Comparison of ENCODE assay signal across 24 mouse cellular contexts in genomic region chr13:99382373-99382772, GRCm38 (mm10). TPM values are rescaled to one million over a fixed set of nuclear protein-coding genes. Genes with fewer than 3 reads are reported as not detected.
A peak's percentile ranks its signal among the peaks of the same experiment; 100 is the strongest.
DNase-seq lines count a peak whose midpoint lies in the region; ATAC-seq lines count a peak whose summit lies in the region.
"Had no signal": no experiment of that assay in that cellular context is flagged by ENCODE, and none has a peak within 500 bp of the region (broad histone marks: within the 10 kb centered on the region; RNA-seq: fewer than 3 reads in every experiment).

No protein-coding gene starts in this region.

- 57% methylated on average over 6 of the region's 6 CpGs for WGBS in hindbrain, embryonic 11.5 days
- 72% methylated on average over 6 of the region's 6 CpGs for WGBS in hindbrain, embryonic 10.5 days
- WGBS in midbrain, embryonic 12.5 days, result 39% methylated on average over 6 of the region's 6 CpGs
- WGBS in midbrain, embryonic 15.5 days, result 32% methylated on average over 6 of the region's 6 CpGs

- no peak overlapping the region for H3K4me2 ChIP-seq in hindbrain, embryonic 11.5 days (replicated peaks; ENCODE audit: low read depth, low read length)
- no peak overlapping the region for H3K4me2 ChIP-seq in midbrain, embryonic 12.5 days (replicated peaks)
- no peak overlapping the region for H3K4me2 ChIP-seq in midbrain, embryonic 15.5 days
- H3K4me2 ChIP-seq: embryonic facial prominence, embryonic 13.5 days; limb, embryonic 15.5 days; lung, embryonic 14.5 days had no signal

- peak; percentile 33; the same call in 1 of the 2 replicates for ATAC-seq in hindbrain, embryonic 11.5 days (ENCODE audit: low FRiP score)
- ATAC-seq in midbrain, embryonic 12.5 days (ENCODE audit: low FRiP score, low read depth), result peak; percentile 76
- no peak for ATAC-seq in midbrain, embryonic 15.5 days (replicated peaks)
- ATAC-seq: forebrain, postnatal 0 days; hindbrain, embryonic 16.5 days; intestine, embryonic 16.5 days; midbrain, embryonic 16.5 days had no signal

- no peak overlapping the region for H3K9ac ChIP-seq in hindbrain, embryonic 11.5 days (ENCODE audit: low read depth, low read length)
- H3K9ac ChIP-seq in midbrain, embryonic 12.5 days (replicated peaks), result no peak overlapping the region
- H3K9ac ChIP-seq in midbrain, embryonic 15.5 days, result no peak overlapping the region
- H3K9ac ChIP-seq: embryonic facial prominence, embryonic 13.5 days; forebrain, postnatal 0 days; limb, embryonic 15.5 days; liver, embryonic 14.5 days; lung, embryonic 14.5 days had no signal

- no peak overlapping the region for H3K4me3 ChIP-seq in hindbrain, embryonic 11.5 days (ENCODE audit: low read depth, low read length)
- no peak overlapping the region for H3K4me3 ChIP-seq in hindbrain, embryonic 10.5 days
- no peak overlapping the region for H3K4me3 ChIP-seq in midbrain, embryonic 12.5 days
- no peak overlapping the region for H3K4me3 ChIP-seq in midbrain, embryonic 15.5 days
- H3K4me3 ChIP-seq: embryonic facial prominence, embryonic 13.5 days; layer of hippocampus, adult 2 months; limb, embryonic 15.5 days had no signal

- DNase-seq in hindbrain, embryonic 11.5 days (ENCODE audit: low spot score), result no peak
- no peak for DNase-seq in hindbrain, embryonic 10.5 days (ENCODE audit: low spot score)
- DNase-seq in MN1 (ENCODE audit: low spot score), result peak; percentile 39
- DNase-seq in lung, postnatal 36 days, result no peak
- DNase-seq in lung, postnatal 4 days, result no peak
- DNase-seq: adrenal gland, postnatal 10 days; forebrain, postnatal 0 days; gastrocnemius, postnatal 25 days; heart, postnatal 36 days; kidney, adult 9 months; kidney, postnatal 25 days; lung, embryonic 14.5 days; right cerebral cortex, adult 18-20 months; thymus, adult 18-20 months; thymus, postnatal 36 days had no signal

- no peaks in the 10 kb centered on the region for H3K36me3 ChIP-seq in hindbrain, embryonic 11.5 days (ENCODE audit: control insufficient read depth, insufficient read depth, low read length)
- peaks cover 16% of the 10 kb centered on the region; the same call in 1 of the 2 replicates for H3K36me3 ChIP-seq in hindbrain, embryonic 10.5 days
- H3K36me3 ChIP-seq in midbrain, embryonic 12.5 days, result peaks cover 5% of the 10 kb centered on the region; the same call in 1 of the 2 replicates
- H3K36me3 ChIP-seq in midbrain, embryonic 15.5 days (replicated peaks), result no peaks in the 10 kb centered on the region

- no peaks in the 10 kb centered on the region for H3K27me3 ChIP-seq in hindbrain, embryonic 11.5 days (ENCODE audit: control insufficient read depth, insufficient read depth, low read length)
- H3K27me3 ChIP-seq in hindbrain, embryonic 10.5 days (ENCODE audit: insufficient read depth, poor library complexity, severe bottlenecking), result no peaks in the 10 kb centered on the region
- no peaks in the 10 kb centered on the region for H3K27me3 ChIP-seq in midbrain, embryonic 12.5 days
- no peaks in the 10 kb centered on the region for H3K27me3 ChIP-seq in midbrain, embryonic 15.5 days (replicated peaks)
- H3K27me3 ChIP-seq: embryonic facial prominence, embryonic 13.5 days; limb, embryonic 15.5 days had no signal

- no peaks in the 10 kb centered on the region for H3K4me1 ChIP-seq in hindbrain, embryonic 11.5 days (replicated peaks; ENCODE audit: control insufficient read depth, insufficient read depth, low read length)
- no peaks in the 10 kb centered on the region; the same call in 1 of the 2 replicates for H3K4me1 ChIP-seq in hindbrain, embryonic 10.5 days (replicated peaks)
- H3K4me1 ChIP-seq in midbrain, embryonic 12.5 days, result peaks cover 9% of the 10 kb centered on the region
- H3K4me1 ChIP-seq in midbrain, embryonic 15.5 days, result peaks cover 4% of the 10 kb centered on the region; the same call in 1 of the 2 replicates
- H3K4me1 ChIP-seq: embryonic facial prominence, embryonic 13.5 days; limb, embryonic 15.5 days had no signal

- no peaks in the 10 kb centered on the region for H3K9me3 ChIP-seq in hindbrain, embryonic 11.5 days (ENCODE audit: control insufficient read depth, low read length)
- no peaks in the 10 kb centered on the region for H3K9me3 ChIP-seq in hindbrain, embryonic 10.5 days
- no peaks in the 10 kb centered on the region for H3K9me3 ChIP-seq in midbrain, embryonic 12.5 days
- no peaks in the 10 kb centered on the region for H3K9me3 ChIP-seq in midbrain, embryonic 15.5 days
- H3K9me3 ChIP-seq: embryonic facial prominence, embryonic 13.5 days; limb, embryonic 15.5 days had no signal

- H3K27ac ChIP-seq in hindbrain, embryonic 11.5 days (ENCODE audit: low read depth, low read length), result no peak overlapping the region
- H3K27ac ChIP-seq in hindbrain, embryonic 10.5 days, result no peak overlapping the region
- no peak overlapping the region for H3K27ac ChIP-seq in midbrain, embryonic 12.5 days (replicated peaks)
- no peak overlapping the region for H3K27ac ChIP-seq in midbrain, embryonic 15.5 days
- H3K27ac ChIP-seq: embryonic facial prominence, embryonic 13.5 days; layer of hippocampus, adult 2 months; limb, embryonic 15.5 days; liver, embryonic 14.5 days had no signal

RNA-seq across cellular contexts. Expression of gene Mrps27, which starts 37.8 kb away (rescaled TPM):
- 55.6 and 59.2 TPM in 2 replicates for polyA plus RNA-seq in hindbrain, embryonic 11.5 days (2014; fragmentation: Nextera tagmentation; extraction: Ambion mirVana)
- polyA plus RNA-seq in hindbrain, embryonic 10.5 days (2016; fragmentation: Nextera tagmentation; extraction: Ambion mirVana), result 68.3 and 74.1 TPM in 2 replicates
- 46.7 and 49.3 TPM in 2 replicates for polyA plus RNA-seq in midbrain, embryonic 12.5 days (2016; fragmentation: Nextera tagmentation; extraction: Ambion mirVana)
- 38.9 and 41.6 TPM in 2 replicates for polyA plus RNA-seq in midbrain, embryonic 15.5 days (2015; fragmentation: Nextera tagmentation; extraction: Ambion mirVana)

RNA-seq across cellular contexts. Expression of gene Ptcd2, which starts 37.9 kb away (rescaled TPM):
- 51.9 and 56.8 TPM in 2 replicates for polyA plus RNA-seq in hindbrain, embryonic 11.5 days (2014; fragmentation: Nextera tagmentation; extraction: Ambion mirVana)
- polyA plus RNA-seq in hindbrain, embryonic 10.5 days (2016; fragmentation: Nextera tagmentation; extraction: Ambion mirVana), result 50.2 and 51.8 TPM in 2 replicates
- 47.8 and 48.4 TPM in 2 replicates for polyA plus RNA-seq in midbrain, embryonic 12.5 days (2016; fragmentation: Nextera tagmentation; extraction: Ambion mirVana)
- polyA plus RNA-seq in midbrain, embryonic 15.5 days (2015; fragmentation: Nextera tagmentation; extraction: Ambion mirVana), result 51.2 and 53.2 TPM in 2 replicates
